Mouse (Mus musculus) c-Kit-negative CD71-positive TER-119-positive erythroid progenitor cells, embryonic 14.5 days (primary cell): ENCODE data around the gene Gal.

Experiments used
- DNase-seq: peaks from one replicate; pipeline ENCODE4 v3.0.0-alpha.2; 2013; ENCODE audit warnings: low read depth, low spot score

The Gal gene

DNA sequence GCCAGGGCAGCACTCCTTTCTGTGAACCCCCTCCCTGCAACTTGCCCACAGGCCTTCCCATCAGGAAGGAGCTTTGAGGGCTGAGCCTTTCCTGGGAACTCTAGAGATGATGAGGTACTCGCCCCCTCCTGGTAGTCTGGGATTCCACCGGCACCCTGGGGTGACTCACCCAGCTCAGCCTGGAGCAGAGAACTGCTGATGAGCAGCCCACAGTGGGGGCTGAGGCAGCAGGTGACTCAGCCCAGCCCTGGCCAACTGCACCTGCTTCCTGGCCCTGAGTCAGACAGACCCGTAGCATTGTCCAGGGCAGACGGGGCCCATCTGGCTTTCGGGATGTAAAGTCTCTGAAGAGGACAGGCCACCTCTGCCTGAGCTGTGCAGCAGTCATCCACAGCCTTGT, 4.9 kb upstream of the Gal start:
- DNase-seq = no peak

DNA sequence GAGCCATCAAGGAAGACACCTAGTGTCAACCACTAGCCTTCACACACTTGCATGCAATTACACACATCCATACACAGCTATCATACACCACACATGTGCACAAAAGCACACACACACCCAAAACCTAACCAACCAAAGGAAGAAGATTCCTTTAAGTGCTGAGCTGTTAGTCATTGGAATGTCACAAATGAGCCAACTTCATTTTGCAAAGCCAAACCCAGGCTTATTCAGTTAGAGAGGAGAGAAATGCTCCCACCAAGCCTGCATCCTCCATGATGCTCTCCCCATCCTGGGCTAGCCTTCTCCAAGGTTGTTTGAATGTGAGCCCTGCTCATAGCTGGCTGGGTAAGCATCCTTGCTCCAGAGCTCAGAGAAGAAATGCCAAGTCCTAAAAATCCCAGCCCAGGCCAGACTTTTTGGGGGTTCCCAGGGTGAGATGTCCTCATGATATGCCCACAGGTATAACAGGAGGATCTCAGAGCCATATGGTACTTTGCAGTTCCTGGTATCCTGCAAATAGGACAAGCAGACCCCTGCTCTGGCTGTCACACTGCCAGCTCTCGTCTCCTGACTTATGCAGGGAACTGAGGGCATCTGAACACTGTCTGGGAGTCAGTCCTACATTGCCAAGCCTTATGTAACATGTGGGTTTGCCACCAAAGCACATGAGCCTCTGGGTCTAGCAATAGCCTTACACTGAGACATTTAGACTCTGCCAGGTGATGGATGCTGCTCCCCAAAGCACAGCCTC, 8.6 kb downstream of the Gal start:
- no peak for DNase-seq

DNA sequence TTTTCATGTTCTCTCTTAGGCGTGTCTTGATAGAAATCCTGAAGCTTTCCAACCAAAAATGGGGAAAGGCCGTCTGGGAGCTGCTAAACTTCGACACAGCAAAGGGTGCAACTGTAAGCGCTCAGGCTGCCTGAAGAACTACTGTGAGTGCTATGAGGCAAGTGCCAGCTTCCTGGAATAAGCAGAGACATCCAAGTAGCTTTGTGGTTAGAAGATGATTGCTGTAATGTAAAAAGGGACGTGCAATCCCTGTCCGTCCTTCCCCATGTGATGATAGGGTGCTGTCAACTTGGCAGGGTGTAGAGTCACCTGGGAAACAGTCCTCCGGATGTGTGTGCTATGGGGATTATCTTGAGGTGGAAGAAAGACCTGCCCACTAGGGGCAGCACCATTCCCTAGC, 10.3 kb downstream of the Gal start:
- DNase-seq = no peak

DNA sequence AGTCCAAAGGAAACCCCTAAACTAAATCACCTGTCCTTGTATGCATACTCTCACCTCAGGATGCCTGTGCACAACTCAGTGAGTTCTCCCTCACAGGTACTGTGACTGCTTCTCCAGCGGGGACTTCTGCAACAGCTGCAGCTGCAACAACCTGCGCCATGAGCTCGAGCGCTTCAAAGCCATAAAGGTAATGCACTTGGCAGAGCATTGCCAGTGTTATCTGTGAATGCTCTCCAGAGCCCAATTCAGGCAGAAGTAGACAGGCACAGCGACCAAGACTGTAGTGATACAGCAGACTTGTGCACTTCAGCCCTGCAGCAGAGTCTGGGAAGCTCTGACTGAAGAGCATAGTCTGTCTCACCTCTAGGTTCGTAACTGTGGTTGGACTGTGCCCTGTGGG, 12.0 kb downstream of the Gal start:
- DNase-seq = no peak

DNA sequence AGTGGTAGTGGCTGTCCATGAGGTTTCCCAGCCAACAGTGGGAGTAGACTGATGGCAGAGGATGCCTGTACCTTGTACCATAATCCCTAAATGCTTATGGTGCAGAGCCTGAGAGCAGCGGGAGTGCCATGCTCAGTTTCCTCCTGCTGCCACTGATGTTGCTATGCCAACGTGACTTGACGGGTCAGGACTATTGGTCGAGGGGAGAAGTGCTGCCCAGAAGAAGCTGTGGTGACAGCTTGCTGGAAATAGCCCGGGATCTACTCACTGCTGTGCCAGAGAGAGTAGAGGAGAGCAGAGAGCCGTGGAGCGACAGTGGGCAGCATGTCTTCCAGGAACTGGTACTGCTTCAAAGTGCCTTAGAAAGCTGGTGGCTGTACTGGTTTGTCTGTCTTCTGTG, 12.4 kb downstream of the Gal start:
- no peak for DNase-seq

DNA sequence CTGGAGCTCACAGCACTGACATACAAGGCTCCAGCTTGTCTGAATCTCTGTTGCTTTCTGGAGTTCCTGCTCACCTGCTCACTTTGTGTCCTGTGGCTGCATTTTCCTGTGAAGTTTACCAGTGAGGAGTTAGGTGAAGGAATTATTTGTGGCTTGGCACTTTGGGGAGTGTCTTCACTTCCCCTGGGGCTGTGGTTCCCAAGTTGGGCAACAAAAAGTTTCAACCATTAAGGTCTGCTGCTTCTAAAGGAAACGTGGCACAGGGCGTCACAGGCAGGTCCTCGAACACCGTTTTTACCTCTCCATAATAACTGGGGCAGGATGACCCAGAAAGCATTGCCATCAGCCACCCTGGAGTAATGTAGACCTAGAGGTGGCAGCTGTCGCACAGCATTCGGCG, 12.8 kb downstream of the Gal start:
- no peak for DNase-seq

DNA sequence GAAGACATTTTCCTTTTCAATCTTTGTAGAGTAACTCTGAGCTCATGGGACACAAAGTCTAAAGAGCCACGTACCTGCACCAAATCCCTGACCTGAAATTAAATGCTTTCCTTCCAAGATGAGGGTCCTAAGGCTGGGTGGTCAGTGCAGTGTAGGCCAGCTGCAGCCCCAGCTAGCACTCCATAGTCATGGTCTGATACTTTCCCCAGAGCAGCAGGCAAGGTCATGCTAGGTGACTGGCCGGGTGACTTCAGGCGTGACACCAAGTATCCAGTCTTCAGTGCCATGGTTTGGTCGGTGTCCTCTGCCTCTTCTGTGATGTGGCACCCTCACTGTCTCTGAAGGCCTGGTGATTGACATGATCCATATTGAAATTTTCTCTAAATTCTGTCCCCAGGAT, 14.3 kb downstream of the Gal start:
- DNase-seq = no peak

DNA sequence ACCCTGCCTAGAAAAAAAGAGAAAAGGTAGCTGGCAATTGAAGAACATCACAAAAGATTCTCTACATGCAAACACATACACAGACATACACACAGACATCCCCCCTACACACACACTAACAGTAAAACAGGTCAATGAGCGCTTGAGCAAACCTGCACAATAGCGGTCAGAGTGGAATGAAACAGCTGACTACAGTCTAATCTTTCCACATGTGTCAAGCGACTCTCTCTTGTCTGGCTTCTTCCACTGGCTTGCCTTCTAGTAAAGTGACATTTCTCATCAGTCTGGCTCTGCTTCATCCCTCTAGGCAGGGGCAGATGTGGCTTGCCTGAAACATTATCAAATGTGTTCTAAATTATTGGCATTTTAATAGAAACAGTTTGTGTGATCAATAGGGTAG, 20.1 kb downstream of the Gal start:
- no peak for DNase-seq

DNA sequence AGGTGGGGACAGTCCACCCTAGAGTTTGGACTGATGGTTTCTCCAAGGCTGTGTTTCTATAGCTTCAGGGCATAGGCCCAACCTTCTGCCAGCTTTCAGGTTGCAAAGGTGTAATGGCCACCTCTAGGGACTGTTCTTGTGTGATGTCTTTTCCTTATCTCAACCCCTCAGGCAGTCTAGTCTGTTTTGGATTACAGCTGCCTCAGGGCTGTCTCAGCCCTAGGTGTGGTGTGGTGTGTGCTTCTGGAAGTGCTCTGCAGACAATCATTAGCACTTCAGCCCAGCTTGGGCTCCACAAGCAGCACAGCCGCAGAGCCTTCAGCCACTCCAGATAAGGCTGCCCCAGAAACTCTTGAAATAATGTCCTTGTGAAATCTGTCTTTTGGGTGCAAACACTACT, 22.0 kb downstream of the Gal start:
- no peak for DNase-seq

DNA sequence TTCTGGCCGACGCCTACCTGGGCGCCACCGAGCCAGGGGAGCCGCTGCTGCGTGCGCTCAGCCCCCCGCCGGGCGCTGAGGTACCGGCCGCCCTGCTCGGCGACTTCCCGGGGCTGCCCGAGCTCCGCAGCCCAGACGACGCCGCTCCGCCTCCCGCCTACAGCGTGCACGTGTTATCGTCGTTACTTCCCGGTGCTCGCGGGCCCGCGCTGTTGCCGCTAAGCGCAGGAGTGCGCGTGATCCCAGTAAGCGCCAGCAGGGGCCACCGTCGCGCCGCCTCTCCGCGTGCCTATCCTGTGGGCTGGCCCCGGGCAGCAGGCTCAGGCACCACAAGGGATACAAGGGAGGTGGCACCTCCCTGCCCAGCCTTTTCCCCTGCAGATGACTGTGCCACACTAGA, 25.3 kb downstream of the Gal start:
- DNase-seq = peak; percentile 47

DNA sequence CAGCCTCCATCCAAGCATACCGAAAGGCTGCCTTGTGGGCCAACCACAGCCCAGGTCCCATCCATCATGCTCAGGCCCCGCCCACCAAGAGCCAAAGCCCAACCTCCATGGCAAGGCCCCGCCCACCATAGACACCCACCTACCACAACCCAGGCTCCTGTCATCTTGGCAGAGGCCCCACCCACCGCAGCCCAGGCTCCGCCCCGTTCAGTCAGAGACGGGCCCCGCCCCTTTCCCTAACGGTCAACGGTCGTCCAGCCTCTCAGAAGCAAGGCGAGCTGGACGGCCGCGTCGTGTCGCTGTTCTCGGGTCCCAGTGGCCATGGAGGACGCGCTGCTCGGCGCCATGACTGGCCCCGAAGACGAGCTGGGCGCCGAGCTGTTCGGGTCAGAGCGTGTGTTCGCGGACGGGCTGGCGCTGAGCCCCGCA, 25.7 kb downstream of the Gal start, which contains the start of gene Tesmin:
TSS of gene Tesmin (plus strand) at position 229 of the 429 bp plus-strand sequence.
- DNase-seq = peak; percentile 50

DNA sequence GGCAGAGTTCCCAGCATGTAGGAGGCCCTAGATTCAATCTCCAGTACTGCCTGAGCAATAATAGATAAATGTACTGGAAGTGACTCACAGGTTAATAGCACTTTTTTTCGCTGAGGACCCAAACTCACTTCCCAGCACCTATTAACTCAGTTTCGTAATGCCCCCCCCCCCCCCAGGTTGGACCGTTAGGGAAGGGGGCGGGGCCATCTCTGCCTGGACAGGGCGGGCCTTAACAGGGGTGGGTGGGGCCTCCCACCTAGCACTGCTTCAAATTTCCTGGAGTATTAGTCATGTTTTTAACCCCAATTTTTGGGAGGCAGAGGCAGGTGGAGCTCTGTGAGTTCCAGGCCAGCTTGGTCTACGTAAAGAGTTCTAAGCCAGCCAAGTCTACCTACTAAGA, 26.3 kb downstream of the Gal start:
- DNase-seq = no peak

DNA sequence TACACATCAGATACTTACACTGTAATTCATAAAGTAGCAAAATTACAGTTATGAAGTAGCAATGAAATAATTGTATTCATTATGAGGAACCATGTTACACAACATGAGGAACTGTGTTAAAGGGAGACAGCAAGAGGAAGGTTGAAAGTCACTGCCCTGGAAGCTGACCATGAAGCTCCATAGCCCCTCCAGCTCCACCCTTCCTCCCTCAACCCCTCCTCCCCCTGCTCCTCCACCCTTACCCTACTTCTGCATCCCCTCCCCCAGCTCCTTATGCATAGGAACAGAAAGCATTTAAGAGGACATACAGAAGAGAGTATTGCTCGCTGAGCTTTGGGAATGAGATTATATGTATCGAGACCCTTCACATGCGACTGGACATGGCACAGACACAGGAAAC, 35.7 kb downstream of the Gal start:
- DNase-seq = no peak

DNA sequence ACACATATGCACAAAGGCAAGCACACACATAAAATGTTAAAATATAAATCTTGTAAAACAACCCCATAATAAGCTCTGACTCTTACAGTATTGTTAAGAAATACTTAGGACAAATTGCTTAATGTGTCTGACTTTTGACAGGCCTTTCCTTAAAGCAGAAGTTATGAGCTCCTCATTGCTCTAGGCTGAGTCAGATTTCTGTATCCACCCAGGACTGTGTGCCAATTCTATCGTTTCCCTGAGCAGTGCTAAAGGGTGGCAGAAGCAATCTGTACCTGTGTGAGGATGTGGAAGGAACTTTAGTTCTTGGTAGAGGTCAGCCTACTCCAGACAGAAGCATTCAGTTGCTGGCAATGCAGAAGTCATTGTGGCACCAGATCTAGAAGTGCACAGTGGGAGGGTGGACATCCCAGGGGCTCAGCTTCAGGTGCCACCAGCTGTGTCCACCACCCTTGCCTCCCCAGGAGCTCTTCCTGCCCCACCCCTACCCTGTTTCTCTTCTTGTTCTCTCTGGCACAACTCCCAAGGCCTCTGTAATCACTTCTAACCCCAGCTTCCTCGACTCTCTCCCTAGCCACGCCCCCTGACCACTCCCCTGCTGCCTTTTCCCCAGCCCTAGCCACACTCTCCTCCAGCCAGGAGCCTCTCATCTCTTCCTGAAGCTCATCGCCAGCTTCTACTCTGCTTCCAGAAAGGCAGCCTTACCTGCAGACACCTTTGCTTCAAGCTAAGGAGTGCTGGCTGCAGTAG, 37.2 kb downstream of the Gal start:
- no peak for DNase-seq

DNA sequence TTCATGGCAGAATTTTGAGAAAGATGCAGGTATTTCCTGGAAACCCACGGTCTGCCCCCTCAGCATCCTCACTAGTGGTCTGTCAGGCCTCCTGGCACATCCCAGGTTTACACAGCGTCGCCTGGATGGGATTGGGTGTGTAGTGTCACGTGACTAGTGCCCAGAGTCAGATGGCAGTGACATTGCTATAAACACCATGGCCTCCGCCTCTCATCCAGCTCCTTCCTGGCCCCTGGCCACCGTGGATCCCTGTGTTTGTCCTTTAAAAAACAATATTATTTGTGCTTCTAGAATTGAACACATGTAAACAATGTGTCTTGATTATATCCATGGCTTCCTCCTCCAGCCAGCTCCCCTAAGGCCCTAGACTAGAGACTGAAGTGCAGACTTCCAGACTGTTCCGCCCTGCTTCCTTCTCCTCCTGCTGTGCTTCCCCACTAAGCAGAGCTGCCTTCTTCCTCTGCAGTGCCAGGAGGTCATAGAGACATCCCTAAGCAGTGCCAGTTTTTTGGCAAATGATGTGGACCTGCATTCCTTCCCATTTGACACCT, 38.3 kb downstream of the Gal start:
- no peak for DNase-seq

DNA sequence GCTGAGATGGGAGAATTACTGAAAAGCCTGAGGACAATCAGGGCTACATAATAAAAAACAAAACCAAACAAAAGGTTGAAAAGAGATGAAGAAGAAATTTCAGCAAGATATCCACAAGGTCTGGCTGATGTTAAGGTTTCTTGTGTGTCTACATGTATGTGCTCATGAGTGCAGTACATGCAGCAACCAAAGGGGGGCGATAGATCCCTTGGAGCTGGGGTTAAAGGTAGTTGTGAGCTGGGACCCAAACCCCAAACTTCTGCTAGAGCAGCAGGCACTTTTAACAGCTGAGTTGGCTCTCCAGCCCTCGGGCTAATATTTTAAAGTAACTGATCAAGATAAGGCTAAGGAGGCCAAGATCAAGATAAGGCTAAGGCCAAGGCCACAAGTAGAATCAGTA, 40.3 kb downstream of the Gal start:
- DNase-seq = no peak

DNA sequence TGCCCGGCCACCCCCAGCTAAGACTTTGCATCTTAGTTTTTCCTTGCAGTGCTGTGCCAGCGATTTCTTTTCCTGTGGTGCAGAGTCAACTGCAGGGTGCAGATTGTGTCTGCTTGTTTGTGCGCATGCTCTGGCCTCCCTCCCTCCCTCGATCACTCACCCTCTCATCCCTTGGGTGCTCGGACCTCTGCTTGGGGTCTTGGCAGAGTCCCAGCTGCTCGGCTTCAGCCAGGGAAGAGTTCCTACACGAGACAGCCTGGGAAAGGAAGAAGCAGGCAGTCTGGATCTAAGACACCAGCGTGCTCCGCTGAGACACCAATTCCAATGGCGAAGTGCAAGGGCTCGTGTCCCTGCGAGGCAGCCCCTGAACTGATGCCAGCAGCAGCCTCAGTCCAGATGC, 41.0 kb downstream of the Gal start:
- no peak for DNase-seq

DNA sequence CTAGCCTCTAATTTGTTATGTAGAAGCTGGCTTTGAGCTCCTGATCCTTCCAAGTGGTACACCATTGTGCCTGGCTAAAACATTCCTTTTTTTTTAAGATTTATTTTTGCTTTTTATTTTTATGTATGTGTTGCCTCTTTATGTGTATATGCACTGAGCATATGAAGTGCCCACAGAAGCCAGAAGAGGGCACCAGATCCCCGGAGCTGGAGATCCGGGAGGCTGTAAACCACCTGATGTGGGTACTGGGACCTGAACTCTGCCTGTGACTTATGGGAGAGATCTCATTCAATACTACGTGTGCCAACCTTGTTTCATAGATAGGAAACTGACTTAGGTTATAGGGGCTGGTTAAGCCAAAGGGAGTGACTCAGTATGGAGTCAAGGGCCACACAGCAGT, 46.1 kb downstream of the Gal start:
- DNase-seq = no peak

DNA sequence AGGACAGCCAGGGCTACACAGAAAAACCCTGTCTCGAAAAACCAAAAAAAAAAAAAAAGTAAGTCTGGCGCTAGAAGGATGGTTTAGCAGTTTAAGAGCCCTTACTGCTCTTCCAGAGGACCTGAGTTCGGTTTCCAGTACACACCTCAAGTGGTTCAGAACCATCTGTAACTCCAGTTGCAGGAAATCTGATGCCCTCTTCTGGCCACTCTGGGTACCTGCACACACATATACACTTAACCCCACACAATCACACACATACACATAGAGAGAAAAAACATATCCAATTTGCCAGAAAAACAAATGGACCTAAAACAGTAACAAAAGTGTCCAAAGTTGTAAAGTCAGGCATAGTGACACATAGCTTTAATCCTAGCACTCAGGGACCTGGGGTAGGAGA, 49.3 kb downstream of the Gal start:
- no peak for DNase-seq

DNA sequence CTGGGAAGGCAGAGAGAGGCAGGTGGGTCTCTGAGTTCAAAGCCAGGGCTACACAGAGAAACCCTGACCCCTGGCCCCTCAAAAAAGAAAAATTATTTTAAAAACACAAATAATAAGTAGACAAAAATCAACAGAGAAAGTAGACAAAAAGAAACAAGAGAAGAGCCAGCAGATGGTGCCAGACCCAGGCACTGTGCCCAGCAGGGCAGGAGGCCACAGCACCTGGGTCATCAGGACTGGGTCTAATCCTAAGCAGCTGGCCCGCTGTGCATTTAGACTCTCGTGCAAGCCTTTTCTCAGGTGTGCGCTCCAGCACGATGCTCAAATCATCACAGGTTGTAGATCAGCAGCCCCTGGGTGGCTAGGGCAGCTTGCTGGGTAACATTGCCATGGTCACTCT, 50.8 kb downstream of the Gal start:
- no peak for DNase-seq
